Mouse (Mus musculus): ENCODE measurements at regions not wholly inside any gene's neighbourhood (a gene's known extent, or its start where the extent isn't known, plus 50 kb on each side); places are given as distances from the start of the nearest gene placed in this dataset.
A peak's percentile ranks its signal among the peaks of the same experiment; 100 is the strongest.

DNA sequence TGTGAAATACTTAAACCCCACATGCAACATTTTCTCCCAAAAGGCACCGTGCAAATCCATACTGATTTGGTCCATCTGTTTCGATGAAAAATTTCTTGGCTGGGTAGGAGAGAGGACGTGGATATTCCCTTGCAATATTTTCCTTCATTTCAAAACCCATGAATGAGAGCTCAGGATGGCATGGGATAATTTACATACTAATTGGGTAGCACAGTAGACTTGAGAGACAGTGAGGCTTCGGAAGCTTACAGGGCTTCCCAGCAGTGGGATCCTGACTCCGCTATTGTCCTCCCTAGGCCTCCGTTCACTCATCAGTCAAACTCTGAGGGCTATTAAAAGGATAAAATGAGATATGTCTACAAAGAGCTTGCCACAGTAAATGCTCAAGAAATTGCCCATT, 59.8 kb downstream of the Sox3 start:
- DNase-seq (ENCODE audit: low spot score in 2 of 2): no peak

DNA sequence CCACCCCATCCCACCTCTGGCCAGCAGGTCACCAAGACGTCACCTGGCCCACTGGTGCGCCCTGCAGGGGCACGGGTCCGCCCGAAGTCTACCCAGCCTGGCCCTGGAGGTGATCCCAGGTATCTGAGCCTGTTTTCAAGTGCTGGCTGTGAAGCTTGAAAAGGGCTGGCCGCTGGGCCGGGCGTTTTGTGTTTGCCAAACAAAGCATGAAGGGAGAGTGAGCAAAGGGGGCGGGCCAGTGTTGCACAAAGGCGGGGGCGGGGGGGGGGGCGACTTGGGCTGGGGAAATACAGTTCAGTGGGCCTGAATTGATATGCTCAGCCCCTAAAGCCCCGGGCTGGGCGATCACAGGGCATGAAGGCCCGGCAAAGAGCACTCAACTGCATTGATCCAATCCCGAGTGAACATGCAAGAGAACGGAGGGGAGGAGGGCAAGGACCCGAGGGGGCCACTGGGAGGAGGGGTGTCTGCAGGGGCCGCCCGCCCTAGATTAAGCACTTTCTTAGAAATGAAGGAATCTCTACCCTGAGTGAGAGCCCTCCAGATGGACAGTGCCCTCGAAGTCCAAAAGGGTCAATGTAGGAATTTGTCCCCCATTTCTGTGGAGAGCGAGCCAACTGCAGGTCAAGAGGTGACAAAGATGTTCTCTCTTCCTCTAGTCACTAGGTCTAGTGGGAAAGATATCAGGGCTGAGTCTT, 61.8 kb downstream of the Sox3 start:
- DNase-seq (ENCODE audit: low spot score in 2 of 2): no peak

DNA sequence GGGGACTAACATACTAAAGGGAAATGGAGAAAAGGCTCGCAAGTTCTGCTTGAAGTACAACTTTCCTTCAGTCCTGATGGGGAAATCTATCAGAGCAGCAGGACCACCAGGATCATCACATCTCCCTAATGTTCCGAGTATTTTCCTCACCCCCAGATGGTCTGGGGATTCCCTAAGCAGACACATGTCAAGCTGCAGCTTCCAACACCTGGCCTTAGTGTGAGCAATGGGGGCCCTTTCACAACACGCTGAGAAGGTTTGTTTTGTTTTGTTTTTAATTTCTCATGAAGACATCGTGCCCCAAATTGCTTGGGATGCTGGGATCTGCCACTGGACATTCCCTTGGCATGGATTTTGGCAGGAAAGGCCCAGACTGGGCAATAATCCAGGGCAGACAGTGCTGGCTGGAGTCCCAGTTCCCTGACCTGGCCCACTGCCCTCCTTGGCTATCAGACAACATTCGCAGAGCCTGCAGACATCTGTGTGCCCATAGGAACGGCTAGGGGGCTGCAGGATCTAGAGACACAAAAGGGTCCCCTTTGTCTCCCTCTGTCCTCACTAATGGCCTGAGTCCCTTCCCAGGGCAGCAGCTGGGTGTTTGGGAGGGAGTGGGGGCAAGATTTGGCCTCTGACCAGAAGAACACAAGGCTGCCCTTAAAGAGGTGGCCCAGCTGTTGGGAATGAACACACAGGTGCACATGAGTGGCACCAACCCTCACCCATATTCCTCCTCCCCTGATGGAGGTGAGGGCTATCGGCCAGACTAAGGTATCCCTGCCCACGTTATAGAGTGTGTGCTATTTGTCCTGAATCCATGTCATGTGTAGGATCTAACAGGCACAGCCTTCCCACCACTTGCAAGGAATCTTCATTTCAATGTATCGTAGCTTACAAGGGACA, 67.8 kb downstream of the Sox3 start:
- peak; percentile 16 to 41 for DNase-seq (ENCODE audit: low spot score in 2 of 2)

DNA sequence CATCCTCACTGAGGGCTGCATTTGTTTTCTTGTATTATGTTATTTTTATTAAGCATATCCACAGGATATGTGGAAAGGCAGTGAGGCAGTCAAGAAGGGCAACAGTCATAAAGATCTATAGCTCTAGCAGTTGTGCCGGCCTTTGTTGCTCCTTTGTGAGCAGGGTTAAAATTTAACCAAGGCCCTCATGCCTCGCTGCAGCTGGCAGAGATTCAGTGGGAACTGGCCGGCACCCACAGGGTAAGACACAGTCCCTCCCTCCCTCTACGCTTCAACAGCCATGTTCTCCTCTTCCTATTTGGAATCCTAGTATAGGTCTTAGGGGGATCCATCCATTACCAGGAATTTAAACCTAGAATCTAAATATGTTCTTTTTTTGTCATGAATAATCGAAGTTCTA, 94.7 kb downstream of the Sox3 start:
- DNase-seq (ENCODE audit: low spot score in 2 of 2): no peak

DNA sequence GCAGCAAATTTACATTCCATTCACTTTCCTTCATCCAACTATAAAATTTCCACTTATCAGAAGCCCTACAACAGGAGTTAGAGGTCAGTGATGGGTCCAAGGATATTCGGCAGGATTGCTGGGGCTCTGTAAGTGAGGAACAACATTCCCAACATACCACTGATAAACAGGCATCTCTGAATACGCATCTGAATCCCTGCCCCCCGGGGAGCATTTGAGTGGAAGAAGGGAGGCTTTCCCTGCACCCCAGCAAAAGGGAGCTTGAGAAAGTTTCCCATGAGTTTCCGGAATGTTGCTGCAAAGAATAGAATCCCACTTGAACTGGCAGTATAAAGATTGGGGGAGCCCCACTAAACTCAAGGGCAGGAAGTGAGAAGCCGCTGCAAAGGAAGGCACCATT, 112.5 kb downstream of the Sox3 start:
- DNase-seq (ENCODE audit: low spot score in 2 of 2): no peak

DNA sequence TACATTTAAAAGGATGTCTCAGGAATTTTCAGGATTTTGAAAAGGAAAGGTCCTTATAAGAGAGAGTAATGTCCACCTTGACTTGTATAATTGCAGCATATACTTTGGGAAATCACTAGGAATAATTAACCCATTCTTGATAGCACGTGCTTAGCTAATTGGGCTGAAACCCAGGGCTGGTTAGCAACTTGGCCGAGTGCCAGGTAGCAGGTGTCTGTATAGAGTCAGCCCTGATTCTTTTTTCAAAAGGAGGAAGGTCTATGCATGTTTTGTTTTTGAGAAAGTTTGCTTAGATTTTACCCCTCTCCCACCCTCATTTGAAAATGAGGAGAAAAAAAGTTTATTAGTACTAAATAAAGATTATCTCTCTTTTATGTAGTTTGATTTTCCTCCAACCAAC, 113.1 kb downstream of the Sox3 start:
- DNase-seq (ENCODE audit: low spot score in 2 of 2): no peak

DNA sequence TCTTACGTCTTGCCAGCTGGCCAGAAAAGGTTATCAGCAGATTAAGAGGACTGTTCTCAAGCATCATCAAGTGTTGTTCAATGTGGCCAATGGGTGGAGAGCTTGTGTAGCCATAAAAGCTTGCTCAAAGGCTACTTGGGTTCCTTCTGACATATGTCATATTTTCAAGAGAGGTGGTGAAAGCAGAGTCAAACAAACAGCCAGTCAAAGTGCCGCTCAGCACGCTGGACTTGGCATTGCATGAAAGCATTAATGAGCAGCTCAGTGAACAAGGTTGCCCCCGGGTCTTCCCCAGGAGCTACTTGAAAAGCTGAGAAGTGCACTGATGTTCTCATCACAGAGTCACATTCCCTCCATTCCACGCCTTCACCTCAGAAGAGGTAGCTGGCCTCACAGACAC, 119.6 kb downstream of the Sox3 start:
- DNase-seq (ENCODE audit: low spot score in 2 of 2): no peak

DNA sequence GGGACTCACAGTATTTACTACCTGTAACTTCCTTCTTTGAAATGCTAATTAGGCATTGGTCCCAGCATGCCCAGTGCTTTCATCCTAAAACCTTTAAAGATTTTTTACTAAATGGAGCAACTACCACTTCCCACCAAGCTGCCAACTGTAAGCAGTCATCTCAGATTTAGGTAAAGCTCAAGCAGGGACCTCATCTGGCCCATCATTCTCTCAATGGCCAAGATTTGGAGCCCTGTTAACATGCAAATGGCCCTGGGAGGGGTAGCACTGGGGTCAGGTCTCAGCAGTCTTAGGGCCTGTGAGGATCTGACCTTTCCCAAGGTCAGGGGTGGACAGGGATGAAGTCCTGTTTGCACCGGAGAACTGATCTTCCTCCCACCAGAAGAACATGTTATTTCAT, 120.8 kb downstream of the Sox3 start:
- no peak for DNase-seq (ENCODE audit: low spot score in 2 of 2)

DNA sequence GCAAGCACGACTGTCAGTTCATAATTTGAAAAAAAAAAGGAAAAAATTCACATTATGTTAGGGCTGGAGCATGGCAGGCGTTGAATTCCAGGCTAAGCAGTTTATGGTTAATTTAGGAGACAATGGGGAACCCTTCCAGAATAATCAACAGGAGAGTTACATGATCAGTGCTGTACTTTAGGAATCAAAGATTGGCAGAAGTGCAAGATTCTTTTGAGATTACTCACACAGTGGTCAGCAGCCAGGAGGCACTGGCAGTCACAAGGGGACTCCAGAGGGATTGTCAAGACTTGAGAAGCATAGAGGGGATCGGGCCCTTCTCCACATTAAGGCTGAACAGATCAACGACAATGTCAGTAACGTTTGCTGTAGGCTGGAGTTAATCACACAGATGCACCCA, 142.8 kb downstream of the Sox3 start:
- DNase-seq (ENCODE audit: low spot score in 2 of 2): no peak

DNA sequence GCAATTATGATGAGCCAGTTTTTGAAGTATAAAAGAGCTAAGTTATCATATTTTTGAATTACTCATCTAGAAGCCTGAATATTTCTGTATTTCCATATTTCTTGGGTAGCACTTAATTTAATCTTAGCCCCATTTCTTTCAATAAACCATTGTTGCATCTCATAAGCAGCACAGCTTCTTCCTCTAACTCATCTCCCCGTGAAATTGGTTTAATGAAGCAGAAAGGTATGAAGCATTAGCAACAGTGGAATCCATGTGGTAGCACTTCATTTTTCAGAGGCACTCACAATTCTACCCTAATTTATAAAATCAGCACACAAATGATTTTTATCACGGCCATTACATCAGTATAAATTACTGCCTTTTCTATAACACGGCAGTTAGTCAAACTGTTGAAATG, 149.3 kb downstream of the Sox3 start:
- DNase-seq (ENCODE audit: low spot score in 2 of 2): no peak

DNA sequence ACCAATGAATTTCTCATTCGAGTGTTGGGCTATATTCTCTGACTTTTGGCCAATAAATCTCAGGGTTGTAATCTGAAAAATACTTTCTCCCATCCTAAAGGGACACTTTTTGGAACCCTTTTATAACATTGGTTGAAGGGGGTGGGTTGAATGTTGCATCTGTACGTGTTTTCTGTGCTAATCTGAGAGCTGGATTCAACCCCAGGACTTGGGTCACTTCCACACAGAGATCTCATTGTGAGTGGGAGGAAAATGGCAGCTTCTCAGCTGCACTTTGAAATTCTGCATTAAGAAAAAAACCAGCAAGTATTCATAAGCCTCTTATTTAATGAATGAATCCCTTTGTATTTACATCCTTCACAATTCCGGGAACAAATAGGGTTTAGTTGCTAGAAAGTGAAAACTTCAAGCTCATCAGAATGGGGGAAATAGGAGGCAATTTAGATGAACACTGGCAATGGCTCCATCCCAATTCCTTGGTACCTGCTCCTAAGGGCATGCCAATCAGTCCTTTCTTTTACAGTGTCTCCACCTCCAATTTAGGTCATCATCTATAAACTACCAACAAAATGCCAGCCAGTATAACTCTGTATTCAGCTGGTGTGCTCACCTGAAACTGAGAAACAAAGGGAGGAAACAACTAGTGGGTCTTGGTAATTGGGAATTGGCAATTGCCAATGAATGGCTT, 150.1 kb downstream of the Sox3 start:
- no peak for DNase-seq (ENCODE audit: low spot score in 2 of 2)

DNA sequence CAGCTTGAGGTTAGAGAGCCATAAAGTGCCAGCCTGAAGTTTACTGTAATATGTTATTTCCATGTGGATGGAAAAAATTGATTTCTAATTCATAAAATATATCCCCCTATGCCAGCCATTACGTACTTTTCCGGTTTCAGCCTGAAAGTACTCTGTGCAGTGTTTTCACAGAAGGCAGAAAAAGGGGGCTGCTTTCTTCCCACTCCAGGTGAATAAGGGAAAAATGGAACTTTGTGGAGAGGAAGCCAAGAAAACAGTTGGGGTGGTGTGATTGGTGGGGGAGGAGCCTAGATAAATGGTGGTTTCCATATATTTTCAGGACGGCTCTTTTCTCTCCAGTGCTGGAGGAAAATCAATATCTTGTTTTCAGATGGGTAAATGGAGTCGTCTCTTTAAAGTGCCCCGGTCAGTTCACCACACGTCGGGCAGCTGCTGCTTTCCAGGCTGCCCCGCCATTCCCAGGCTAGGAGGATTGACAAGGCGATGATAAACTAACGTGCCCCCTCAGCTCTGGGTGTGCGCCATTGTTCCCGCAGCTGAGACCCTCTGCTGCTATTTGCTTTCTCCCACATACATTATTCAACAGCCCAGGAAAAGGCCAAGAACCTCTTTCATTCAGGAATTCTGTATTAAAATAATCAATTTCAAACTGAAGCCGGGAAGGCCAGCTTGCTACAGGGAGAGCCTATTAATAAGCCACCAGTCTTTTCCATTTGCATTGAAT, 127.1 kb upstream of the Atp11c start:
- DNase-seq (ENCODE audit: low spot score in 2 of 2): no peak

DNA sequence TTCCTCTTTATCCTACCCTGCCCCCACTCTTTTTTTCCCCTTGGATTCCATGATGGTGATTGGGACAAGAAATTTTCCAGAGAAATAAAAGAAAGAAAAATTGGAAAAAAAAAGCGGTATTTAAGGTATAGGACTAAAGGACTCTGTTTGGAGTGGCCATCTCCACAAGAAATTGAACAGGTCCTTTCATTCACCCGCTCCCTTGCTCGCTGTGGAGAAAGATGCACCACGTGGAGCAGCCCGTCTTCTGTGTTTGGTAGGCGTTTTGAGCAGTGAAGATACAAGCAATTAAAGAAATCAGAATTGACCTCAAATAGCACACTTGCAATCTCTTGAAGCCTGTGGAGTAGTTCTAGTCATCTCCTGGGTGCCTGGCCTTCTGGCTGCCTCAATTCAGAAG, 126.3 kb upstream of the Atp11c start:
- DNase-seq (ENCODE audit: low spot score in 2 of 2): no peak

DNA sequence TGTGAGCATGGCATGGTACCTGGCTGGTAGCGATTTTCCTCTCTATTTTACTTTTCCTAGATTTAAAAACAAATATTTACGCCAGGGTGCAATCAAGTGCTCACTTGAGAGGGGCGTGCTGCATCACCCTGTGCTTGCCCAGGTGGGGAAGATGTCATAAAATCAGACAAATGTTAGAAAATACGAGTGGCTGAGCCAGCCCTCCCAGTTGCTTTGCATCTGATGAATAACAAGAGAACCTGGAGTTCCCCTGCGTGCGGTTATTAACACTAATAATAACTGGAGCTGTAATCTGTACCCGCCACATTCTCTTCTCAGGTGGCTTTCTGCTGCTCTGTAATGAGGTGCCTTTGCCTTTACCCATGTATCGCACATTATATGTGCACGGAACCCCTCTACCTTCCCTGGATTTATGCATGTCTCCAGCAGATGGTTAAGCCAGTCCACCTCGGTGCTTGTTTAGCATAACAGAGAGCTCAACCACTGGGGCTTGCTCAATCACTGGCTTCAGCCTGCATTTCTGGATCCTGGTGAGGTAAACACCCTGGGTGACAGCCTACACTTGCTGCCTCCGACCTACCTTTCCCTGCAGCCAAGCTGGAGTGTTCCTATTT, 125.8 kb upstream of the Atp11c start:
- DNase-seq (ENCODE audit: low spot score in 2 of 2): no peak

DNA sequence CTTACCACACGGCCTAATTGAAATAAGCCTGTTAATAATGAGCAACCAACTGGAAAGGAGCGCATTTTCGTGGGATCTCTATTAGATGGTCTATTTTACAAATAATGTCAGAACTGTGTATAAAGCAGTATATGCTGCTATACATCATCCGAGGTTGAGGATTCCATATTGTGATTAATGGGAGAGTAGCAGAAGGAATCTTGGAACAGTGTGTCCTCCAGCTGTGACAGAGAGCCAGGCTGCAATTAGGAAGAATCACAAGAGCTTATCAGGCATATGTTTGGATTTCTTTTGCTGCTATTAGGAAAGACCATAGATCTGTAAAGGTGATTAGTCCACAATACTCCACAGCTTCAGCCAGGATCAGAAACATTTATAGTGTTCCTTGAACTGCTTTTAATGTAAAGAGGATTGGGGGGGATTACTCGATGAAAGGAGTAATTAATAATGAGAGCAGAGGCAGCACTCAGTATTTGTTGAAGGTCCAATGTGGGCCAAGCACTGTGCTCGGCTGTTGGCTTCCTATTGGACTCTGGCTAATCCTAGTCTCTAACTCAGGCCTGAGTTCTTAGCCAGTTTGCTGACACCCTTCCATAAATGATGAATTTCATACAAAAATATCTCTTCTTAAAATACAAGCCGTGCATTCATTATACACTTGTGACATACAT, 88.7 kb upstream of the Atp11c start:
- DNase-seq (ENCODE audit: low spot score in 2 of 2): no peak

DNA sequence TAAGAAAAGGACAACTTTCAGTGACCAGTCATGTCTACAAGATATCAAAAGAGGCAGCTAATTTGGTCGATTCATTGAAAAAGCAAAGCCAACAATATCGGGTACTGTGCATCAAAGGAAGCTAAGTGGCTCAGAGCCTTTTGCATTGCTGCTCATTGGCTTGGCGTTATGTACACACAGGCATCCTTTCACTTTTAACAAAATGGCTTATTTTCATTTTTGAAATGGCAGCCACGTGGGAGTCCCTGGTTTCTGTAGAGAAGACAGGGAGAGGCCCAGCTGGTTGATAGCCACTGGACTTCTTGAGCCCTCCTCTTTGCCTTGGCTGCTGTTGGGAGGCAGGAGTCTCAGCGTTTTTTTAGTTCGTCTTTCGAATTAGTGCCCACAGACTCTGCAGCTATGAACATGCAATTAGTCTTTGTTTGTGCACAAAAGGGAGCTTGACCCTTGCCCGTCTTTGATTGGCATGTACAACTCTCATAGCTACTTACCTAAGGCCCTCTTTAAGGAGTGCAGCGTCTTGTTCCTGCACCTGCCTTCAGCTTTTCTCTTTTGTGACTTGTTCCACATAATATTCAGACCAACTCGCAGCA, 52.3 kb upstream of the Atp11c start:
- no peak for DNase-seq (ENCODE audit: low spot score in 2 of 2)
